Mouse (Mus musculus): ENCODE data around the gene Ttyh1.

Ttyh1 gene

DNA sequence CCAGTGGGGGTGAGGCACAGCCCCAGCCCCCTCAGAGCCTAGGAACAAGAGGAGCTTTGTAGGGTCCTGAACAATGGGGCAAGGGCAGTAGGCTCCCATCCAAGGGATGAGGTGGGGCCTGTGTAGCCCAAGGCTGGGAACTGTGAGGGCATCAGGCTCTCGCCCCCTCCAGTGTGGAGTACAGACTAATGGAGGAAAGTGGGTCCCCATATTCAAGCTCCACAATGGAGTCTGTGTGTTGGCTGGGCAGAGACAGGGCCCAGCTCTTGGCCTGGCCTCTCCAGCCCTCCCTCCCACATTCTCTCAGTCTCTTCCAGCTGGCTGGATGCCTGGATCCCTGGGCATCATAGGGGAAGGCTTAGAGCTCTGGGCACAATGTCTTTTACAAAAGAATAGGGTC lies 4.5 kb downstream of the Ttyh1 start:
- DNase-seq (ENCODE audit: low spot score) = peak; percentile 93

DNA sequence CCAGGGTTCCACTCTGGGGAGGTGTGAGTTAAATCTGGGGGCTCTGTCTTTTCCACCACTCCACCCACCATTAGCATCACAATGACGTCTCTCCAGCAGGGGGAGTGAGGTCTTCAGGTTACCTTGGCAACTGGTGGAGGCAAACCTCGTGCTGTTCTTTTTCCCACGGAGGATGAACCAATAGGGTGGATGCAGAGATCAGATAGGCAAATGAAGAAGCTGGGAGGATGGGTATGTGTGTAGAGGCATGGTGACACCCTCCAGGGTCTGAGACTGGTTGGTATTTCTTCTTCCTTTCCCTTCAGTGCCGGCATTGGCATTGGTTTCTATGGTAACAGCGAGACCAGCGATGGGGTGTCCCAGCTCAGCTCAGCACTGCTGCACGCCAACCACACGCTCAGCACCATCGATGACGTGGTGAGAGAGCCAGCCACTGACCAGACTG lies 5.1 kb downstream of the Ttyh1 start:
- no peak for DNase-seq (ENCODE audit: low spot score)

DNA sequence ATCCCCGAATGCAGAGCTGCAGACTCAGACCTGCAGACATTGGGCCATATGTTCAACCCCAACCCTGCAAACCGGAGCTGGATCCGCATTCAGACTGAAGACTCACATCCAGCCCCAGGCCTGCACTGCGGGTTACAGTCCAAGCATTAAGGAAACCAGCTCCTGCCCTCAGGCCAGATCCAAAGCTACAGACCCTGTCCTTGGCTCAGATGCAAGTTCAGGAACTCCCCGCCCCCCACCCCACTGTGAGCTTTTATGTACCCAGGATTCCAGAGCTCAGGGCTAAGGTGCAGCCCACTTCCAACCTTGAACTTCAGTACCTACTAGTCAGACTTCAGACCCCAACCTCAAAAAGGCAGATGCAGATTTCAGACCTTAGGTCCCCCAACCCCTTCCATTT lies 5.6 kb downstream of the Ttyh1 start:
- no peak for DNase-seq (ENCODE audit: low spot score)

DNA sequence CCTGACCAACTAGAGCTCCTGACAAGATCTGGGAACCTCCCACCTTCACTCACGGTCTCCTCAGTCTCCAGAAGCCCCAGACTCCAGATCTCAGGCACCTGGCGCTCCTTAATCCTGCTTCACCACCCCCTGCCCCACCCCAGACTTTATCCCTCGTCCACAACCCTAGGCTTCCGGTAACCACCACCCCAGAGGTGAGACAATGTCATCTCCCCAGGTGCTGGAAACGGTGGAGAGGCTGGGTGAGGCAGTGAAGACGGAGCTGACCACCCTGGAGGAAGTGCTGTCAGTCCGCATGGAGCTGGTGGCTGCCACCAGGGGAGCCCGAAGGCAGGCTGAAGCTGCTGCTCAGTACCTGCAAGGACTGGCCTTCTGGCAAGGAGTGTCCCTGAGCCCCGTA lies 6.1 kb downstream of the Ttyh1 start:
- no peak for DNase-seq (ENCODE audit: low spot score)

DNA sequence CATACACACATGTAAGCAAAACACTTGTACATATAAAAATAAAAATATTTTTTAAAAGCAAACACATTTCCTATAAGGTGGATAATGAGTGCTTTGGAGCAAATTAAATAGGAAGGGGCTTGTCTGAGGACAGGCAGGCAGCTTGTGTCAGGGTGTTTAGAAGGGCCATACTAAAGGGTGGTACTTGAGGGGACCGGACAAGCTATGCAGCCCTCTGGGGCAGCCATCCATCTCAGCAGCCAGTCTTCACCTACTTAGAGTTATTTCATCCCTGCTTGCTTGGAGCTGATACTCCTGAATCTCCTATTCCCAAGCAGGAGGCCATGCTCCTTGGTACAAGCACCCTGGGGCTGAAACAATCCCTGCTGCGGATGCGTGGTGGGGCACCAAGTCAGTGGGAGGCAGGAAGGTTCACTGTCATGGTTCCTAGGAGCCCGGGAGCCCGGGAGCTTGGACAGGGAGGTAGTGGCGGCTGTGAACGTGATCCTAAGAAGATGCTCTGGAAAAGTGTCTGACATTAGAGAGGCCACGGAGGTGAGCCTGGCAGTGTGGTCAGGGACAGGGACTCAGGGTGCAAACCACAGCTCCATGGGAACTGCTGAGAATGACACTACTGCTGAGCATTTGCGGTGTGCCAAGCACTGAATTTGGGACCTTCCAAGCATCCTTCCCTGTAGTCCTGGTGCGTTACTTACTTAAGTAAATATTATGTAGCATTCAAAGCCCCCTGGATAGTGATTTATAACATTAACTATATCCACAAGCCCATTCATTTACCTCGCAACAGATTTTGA lies 8.0 kb downstream of the Ttyh1 start:
- no peak for DNase-seq (ENCODE audit: low spot score)

DNA sequence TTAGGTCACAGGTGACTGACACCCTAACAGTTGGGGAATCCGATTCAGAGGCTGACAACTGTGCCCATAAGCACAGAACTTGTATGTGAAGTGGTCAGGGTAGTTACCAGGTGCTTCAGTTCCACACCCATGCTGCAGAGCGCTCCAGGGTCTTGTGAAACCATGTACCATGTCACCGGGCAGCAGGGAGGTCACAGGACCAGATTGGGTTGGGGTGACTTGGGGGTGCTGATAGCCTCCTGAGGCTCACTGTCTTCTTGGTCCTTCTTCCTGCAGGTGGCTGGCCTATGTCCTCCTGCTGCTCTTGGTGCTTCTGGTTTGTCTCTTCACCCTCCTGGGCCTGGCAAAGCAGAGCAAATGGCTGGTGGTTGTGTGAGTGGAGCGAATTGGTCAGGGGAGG lies 8.7 kb downstream of the Ttyh1 start:
- no peak for DNase-seq (ENCODE audit: low spot score)

DNA sequence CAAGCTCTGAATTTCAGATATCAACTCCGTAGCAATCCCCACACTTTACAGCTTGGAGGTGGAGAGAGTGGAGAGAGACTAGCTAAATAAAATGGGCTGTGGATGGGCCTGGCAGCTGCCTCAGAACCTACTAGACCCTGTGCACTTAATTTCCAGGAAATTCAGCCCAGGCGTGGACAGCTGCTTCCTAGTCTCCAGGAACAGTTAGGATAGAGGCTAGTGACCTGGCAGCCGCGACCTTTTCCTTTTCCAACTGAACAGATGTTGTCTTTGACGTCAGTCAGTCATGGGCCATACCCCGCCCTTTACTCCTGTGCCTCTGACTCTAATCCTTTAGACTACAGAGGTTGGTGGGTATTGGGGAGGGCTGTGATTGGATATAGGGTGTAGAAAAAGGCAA lies 9.7 kb downstream of the Ttyh1 start:
- no peak for DNase-seq (ENCODE audit: low spot score)

DNA sequence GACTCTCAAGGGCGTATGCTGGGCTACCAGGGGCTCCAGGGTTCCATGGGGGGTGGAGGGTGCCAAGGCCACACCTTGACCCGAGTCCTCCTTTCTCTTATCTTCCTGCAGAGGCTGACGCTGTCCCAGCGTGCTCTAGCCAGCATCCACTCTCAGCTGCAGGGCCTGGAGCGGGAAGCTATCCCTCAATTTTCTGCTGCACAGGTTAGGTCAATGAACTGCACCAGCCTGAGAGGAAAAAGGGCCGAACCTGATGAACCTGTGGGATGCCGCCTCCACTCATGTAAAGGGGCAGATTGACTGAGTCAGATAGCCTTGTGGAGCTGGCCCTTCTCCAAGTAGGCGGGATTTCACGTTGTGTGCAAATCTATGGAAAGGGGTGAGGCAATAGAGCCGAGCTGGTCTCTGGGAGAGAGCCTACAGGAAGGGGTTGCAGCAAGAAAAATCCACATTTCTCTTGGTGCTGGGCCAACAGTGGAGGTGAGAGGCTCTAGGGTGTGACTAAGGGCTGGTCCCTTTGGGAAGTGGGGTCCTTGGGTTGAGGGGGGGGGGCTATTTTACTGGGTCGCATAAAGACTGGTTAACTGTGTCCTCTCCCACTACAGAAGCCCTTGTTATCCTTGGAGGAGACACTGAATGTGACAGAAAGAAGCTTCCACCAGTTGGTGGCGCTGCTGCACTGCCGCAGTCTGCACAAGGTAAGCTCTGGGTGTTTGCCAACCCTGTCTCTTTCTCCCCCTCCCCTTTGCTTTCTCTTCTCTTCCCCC lies 11.7 kb downstream of the Ttyh1 start:
- DNase-seq (ENCODE audit: low spot score) = peak; percentile 67

DNA sequence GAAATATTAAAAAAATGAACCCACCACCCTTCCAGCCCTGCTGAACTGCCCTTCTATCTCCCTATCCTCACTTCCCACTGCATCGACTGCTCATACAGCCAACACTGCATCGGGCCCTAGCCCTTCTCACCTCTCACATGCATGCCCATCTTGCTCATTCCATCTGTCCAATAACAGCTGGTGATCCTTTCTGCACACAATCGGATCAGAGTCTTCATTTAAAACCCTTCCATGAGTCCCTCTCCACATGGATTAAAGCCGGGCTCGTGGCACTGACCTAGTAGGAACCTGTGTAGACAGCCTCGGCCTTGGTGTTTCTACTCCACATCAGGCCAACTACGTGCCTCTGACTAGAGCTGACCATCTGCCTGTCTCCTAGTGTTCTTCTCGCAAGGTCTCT lies 12.8 kb downstream of the Ttyh1 start:
- no peak for DNase-seq (ENCODE audit: low spot score)

DNA sequence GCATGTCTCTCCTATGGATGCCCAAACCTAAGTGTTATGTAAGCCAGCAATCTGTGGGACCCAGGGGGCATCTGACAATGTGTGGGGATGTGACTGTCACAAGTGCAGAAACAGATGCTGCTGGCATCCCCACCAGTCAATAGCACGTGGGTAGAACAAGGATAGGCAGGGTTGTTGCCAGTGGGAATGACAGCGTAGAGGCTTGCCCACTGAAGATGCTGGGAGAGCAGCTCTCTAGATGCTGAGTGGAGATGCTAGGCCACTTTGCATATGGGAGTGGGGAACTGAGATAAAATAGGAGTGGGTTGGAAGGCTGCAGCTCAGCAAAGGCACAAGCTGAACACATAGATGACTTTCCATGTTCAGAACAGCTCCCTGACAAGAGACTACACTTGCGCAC lies 13.4 kb downstream of the Ttyh1 start:
- no peak for DNase-seq (ENCODE audit: low spot score)

DNA sequence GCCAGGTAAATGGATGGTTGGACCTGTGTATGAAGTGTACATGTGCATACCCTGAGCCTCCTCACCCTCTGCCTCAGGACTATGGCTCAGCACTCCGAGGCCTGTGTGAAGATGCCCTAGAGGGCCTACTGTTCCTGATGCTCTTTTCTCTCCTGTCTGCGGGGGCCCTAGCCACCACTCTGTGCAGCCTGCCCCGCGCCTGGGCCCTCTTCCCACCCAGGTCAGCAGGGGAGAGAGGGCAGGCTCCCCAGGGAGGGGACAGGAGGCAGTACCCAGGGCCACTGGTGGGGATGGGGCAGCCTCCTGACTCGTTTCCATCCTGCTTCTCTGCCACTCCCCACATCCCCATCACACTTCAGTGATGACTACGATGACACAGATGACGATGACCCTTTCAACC lies 13.8 kb downstream of the Ttyh1 start:
- no peak for DNase-seq (ENCODE audit: low spot score)

DNA sequence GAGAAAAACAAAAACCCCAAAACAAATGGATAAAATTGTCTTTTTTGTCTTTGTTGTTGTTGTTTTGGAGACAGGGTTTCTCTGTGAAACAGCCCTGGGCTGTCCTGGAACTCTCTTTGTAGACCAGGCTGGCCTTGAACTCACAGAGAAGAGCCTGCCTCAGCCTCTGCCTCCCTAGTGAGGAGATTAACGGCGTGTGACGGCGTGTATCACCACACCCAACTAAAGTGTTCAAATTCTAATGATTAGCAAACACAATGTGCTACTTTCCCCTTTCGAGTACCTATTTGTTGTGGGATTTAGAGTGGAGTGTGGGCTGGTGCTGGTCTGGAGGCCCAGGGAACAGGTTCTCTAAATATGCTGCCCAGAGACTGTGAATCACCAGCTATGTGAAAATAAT lies 15.7 kb downstream of the Ttyh1 start:
- no peak for DNase-seq (ENCODE audit: low spot score)

DNA sequence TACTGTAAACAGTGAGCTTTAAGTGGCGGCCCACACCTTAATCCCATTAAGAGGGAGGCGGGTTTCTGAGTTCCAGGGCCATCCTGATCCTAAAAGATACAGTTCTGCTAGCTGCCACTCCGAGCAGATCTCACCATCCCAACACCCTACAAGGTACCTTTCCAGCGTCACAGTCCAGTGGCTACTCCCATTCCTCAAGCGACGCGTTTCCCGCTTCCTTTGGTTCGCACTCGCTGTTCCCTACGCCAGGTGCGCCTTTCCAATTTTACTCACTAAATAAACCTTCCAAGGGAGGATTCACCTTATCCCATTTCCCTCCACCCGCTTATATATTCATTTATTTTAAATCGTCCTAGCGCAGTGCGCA lies 17.2 kb downstream of the Ttyh1 start:
- no peak for DNase-seq (ENCODE audit: low spot score)

DNA sequence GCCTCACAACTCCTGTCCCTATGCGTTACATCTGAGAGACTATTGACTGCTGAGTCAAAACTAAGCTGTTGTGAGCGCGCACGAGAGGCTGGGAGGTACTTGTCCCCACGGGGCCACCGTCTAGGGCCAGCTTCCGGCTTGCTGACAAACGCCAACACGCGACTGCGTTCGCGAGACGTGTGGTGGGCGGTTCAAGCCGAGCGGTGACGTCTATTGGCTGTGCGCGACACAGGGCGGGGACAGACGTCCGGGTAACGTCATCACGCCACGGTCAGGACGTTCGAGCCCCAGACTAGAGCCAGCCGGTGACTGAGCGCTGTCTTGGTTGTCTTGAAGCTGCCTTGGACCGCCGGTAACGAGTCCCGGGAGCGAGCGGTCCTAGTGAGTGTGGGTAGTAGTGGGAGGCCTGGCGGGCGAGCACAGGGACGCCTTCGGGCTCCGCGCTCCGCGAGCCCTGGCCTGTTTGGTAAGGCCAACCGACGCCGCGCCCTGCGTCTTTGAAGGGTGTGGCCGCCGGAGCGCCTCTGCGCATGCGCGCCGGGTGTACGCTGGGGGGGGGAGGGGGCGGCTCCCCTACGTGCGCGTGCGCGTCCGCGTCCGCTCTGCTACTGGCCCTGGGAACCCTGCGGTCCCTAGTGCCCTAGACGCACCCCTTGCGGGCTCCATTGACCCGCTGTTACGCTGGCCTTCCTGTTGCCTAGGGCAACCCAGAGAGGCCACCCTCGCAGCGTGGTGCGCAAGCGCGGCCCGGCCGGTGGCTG lies 17.7 kb downstream of the Ttyh1 start, which contains the start of gene Leng8:
TSS of gene Leng8 (plus strand) at position 269 of the 761 bp plus-strand sequence.
- peak; percentile 97 for DNase-seq (ENCODE audit: low spot score)

DNA sequence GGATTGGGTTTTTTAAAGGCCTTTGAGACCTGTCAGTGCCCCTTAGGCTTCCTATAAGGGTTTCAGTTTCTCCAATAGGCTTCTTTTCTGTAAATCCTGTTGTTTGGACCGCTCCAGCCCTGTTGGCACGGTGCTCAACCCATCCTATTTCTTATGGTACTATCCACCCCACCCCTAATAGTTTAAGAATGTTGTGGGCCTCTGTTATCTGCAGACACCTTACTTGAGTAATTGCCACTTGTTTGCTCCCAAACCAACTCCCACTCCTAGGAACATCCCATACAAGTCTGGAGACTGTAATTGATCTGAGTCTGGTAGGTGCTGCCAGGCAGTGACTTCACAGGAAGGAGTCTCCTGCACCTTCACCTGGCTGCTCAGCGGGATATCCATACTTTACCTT lies 18.5 kb downstream of the Ttyh1 start:
- DNase-seq (ENCODE audit: low spot score) = no peak

DNA sequence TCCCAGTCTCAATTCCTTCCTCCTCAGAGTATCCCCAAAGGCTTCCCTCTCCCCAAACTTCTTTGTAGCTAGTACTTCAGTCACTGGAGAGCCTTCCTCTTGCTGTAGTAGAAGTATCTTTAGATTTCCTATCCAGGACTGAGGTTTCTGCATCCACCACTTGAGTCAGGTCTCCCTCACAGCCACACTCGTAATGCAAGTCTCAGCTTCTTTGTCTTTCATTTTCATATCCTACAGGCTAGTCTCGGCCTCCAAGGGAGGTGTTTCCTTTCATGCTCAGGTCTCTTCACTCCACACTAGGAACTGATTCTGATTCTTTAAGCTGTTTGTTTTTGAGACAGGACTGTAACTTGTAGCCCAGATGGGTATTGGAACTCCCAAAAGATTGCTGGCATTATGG lies 19.0 kb downstream of the Ttyh1 start:
- no peak for DNase-seq (ENCODE audit: low spot score)

DNA sequence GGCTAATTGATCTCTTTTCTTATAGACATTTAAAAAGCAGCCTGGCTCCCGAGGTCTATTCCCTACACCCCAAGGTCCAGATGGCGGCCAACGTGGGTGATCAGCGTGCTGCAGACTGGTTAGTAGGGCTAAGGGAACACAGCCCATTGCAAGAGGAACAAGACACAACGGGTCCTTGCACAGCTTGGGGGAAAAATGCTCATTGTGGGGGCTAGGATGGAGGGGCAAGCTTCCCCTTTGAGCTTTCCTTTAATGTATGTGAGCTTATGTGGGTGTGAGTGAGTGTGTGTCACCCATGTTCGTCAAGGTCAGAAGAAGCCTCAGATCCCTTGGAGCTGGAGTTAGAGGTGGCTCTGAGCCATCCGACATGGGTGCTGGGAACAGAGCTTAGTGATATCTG lies 19.5 kb downstream of the Ttyh1 start:
- no peak for DNase-seq (ENCODE audit: low spot score)

DNA sequence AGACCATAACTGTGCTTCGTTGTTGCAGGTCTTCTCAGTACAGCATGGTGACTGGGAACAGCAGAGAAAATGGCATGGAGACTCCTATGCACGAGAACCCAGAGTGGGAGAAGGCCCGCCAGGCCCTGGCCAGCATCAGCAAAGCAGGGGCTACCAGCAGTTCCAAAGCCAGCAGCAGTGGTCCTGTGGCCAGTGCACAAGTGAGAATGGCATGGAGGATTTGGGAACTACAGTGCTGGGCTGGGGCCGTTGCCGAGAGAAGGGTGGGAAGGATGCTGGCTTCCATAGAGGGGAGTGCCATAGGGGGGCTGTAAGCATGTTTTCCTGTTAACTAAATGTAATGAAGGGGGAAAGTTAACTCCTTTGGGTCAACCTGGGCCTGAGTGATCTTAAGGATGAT lies 20.2 kb downstream of the Ttyh1 start:
- no peak for DNase-seq (ENCODE audit: low spot score)

DNA sequence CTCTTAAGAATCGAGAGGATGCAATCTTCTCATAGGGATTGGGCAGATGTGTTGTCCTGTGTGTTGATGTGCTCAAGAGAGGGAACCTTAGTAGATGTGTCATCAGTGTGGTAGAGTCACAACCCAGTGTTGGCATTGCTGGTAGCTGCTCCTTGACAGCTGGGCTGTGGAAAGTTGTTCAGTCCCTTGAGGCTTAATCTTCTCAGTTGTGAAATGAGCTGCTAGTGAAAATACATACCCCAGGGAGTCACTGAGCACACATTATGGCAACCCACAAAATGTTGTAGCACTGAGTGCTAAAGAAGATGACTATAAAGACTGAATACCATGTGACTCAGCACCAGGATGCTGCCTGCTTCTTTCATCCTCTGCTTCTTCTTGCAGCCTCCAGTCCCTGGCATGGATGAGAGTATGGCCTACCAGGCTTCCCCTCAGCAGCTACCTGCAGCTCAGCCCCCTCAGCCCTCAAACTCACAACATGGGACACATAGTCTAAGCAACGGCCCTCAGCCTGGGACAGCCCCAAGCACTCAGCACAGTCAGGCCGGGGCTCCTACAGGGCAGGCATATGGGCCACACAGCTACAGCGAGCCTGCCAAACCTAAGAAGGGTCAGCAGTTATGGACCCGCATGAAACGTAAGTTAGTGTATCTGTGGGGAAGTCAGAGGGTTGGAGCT lies 22.6 kb downstream of the Ttyh1 start:
- no peak for DNase-seq (ENCODE audit: low spot score)

DNA sequence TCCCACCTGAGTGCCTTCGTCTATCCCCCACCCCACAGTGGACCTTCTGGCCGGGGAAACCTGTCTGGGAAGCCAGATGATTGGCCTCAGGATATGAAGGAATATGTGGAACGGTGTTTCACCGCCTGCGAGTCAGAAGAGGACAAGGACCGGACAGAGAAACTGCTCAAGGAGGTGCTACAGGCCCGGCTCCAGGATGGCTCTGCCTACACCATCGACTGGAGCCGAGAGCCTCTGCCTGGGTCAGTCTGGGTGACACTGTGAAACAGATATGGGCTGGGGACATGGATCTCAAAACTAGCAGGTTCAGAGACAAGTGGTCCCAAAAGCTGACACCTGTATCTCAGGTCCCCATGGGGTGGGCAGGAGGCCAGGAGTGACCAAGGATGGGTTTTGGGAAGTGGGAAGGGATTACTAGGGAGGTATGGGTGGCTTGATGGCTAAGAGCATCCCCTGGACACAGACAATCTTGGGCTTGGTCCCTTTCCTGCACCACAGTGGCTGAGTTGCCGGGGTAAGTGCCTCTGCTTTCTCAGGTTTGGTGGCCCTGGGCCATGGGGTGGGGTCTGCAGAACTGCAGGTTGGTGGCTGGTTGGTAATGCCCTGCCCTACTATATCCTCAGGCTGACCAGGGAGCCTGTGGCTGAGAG lies 23.7 kb downstream of the Ttyh1 start:
- no peak for DNase-seq (ENCODE audit: low spot score)

DNA sequence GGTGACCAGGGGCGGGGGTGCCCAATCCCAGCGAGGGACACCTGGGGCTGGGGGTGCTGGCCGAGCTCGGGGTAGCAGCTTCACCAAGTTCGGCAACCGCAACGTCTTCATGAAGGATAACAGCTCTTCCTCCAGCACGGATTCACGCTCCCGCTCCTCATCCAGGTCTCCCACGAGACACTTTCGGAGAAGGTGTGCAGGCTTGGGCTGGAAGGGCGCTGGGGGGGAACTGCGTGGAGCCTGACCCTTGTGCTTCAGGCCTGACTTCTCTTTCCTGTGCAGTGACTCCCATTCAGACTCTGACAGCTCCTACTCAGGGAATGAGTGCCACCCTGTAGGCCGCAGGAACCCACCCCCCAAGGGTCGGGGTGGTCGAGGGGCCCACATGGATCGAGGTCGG lies 24.3 kb downstream of the Ttyh1 start:
- no peak for DNase-seq (ENCODE audit: low spot score)

DNA sequence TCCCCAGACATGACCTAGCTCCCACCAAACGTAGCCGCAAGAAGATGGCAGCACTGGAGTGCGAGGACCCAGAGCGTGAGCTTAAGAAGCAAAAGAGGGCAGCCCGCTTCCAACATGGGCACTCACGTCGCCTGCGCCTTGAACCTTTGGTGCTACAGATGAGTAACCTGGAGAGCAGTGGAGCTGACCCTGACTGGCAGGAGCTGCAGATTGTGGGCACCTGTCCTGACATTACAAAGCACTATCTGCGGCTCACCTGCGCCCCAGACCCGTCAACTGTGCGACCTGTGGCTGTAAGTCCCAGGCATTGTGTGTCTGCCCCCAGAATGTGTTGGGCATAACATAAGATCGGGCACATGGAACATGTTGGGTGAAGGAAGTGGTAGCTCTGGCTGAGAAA lies 24.8 kb downstream of the Ttyh1 start:
- DNase-seq (ENCODE audit: low spot score) = no peak
